Mouse (Mus musculus): Measurements from ENCODE around the gene Gm49425. TPM values are rescaled to one million over a fixed set of nuclear protein-coding genes. Genes with fewer than 3 reads are reported as not detected.
A peak's percentile ranks its signal among the peaks of the same experiment; 100 is the strongest.

Gm49425 gene
- total RNA-seq, 2 experiments from 2014 or later = not detected

- no peak for DNase-seq
Measured at GRCm38 (mm10) chr15:101485911-101486635, 31.0 kb downstream of the Gm49425 start.

DNA sequence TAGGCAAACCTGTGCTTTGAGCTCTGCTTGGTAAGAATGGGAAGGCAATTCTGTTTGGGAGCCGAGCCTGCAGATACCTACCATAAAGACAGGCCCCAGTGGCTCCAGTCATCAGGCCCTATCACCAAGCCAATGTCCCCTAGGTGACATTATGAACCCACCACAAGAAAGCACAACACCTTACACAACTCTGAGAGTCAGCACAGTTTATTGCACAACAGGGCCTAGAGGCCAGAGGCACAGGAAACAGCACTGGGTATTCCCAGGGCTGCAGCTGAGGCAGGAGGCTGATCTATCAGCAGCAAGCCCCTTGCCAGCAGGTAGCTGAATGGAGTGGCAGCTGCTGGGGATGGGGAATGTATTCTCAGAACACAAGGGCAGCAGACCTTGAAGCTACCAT, 32.1 kb downstream of the Gm49425 start:
- DNase-seq = no peak

GRCm38 (mm10) chr15:101483646-101484045, 33.4 kb downstream of the Gm49425 start:
- no peak for DNase-seq

- no peak for DNase-seq
Measured at GRCm38 (mm10) chr15:101482056-101482455, 35.0 kb downstream of the Gm49425 start.

DNA sequence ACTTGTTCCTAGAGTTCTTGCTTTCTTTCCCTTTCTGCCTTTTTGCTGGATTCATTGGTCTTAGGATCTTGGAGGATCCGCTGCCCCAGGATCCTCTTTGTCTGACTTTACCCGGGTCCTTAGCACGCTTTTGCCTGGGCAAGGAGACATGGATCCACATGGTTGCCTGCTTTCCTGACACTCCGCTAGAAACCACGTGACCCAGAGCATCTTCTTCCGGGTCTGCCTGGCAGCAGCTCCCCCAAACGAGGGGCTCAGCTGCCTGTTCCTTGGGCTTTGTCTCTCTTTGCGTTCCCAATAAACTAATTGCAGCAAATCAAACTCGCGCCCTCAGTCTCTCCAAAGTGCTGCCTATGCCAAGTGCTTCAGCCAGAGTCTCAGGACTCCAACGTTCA, 37.4 kb downstream of the Gm49425 start:
- no peak for DNase-seq

DNA sequence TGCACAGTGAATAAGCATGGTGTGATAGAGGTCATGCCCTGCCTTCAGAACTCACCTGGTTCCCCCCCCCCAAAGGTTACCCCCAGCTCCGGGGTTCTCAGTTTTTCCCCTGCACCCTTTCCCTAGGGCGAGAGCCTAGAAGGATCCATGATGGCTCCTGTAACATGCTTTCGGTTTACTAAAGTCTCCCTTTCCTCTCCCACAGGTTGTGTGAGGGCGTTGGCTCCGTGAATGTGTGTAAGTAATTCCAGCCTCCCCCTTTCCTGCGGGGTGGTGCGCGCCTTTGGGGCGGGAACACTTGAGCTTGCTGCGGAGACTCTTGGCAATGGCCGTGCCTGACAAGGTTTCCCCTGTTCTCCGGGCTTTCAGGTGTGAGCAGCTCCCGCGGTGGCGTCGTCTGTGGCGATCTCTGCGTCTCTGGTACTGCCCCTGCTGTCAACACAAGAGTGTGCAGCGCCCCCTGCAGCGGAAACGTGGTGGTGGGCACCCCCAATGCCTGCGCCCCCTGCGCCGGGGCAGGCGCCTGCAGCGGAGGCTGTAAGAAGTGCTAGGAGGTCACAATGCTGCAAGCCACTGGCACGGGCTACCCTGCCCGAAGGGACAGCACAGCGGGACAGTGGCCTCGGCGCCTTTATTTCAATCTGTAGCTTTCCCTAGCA, 37.9 kb downstream of the Gm49425 start:
- DNase-seq = peak; percentile 26

DNA sequence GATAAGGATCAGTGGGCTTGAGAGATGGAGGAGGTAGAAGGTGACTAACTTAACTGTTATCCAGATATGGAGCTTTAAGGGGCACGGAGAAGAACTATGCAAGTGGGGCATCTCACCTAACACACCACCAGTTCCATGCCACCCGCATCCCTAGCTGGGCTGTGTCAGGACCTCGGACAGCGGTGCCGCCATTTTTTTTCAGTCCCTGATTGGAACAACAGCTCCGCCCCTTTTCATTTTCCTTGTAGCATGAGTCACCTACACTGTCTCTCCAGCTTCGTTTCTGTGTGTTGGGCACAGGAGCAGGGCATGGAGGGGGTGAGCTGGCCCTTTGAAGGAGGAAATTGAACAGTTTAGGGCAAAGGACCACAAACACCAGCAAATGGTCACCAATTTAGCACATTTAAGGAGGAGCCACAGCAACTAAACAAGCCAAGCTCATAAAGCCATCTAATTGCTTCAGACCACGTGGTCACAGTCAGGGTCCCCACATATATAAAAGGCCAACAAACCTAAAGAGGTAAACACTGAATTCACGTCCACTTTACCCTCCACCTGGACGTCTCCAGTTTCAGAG, 44.0 kb downstream of the Gm49425 start, which contains the start of gene Krt86:
Gene Krt86 (plus strand): TSS at position 527 of the 577 bp plus-strand sequence.
- DNase-seq = no peak

- no peak for DNase-seq
Measured at GRCm38 (mm10) chr15:101469093-101469492, 48.0 kb downstream of the Gm49425 start.

Small RNAs within 50 kb of the gene (microRNA-seq; reads per million reads assigned to microRNA genes)
- 0 reads per million in 2 experiments for gene Gm44393 (ENCODE audit: borderline replicate concordance in 2 of 2)

Other genes starting within 250 kb of the Gm49425 start
- 10 to 100 TPM; 22.3 to 31.3 TPM for gene Atg101, start 233.0 kb downstream of the Gm49425 start, total RNA-seq (2021)
- gene 6030408B16Rik, start 224.0 kb downstream of the Gm49425 start, total RNA-seq (2021) = under 1 TPM; 0.31 to 0.32 TPM
- gene Krt80, start 147.1 kb downstream of the Gm49425 start, total RNA-seq (2021) = 1 to 10 TPM; 1.6 to 1.9 TPM
- gene Krt7, start 106.2 kb downstream of the Gm49425 start, total RNA-seq (2021) = not detected
- gene Krt87, start 78.5 kb downstream of the Gm49425 start, total RNA-seq (2021) = not detected
- gene Krt88, start 69.5 kb downstream of the Gm49425 start, total RNA-seq (2021) = not detected
- gene Krt81, start 53.5 kb downstream of the Gm49425 start, total RNA-seq (2021) = not detected
- not detected for gene Krt86, start 43.8 kb downstream of the Gm49425 start, total RNA-seq (2021)
- not detected for gene Krt83, start 25.7 kb downstream of the Gm49425 start, total RNA-seq (2021)
- not detected for gene Krt84, start 15.6 kb upstream of the Gm49425 start, total RNA-seq (2021)
- not detected for gene Krt82, start 33.4 kb upstream of the Gm49425 start, total RNA-seq (2021)
- not detected for gene Krt90, start 45.7 kb upstream of the Gm49425 start, total RNA-seq (2021)
- gene Krt75, start 56.6 kb upstream of the Gm49425 start, total RNA-seq (2021) = not detected
- gene Gm5414, start 110.9 kb upstream of the Gm49425 start, total RNA-seq (2021) = not detected
- not detected for gene Gm5478, start 130.1 kb upstream of the Gm49425 start, total RNA-seq (2021)
- gene Krt6b, start 163.0 kb upstream of the Gm49425 start, total RNA-seq (2021) = not detected
- gene Krt6a, start 177.0 kb upstream of the Gm49425 start, total RNA-seq (2021) = not detected
- not detected for gene Krt5, start 195.6 kb upstream of the Gm49425 start, total RNA-seq (2021)
- not detected for gene Krt71, start 225.8 kb upstream of the Gm49425 start, total RNA-seq (2021)